Mouse (Mus musculus) layer of hippocampus, postnatal 14 days (tissue): ENCODE results near the gene Krt1. TPM values are rescaled to one million over a fixed set of nuclear protein-coding genes. Genes with fewer than 3 reads are reported as not detected.

Experiments
- DNase-seq, 2 experiments: peaks; one replicate each; pipeline ENCODE4 v3.0.0; 2021 to 2022; ENCODE audit warnings: low spot score in 2 of 2, mixed read lengths in 1 of 2
- microRNA-seq, 2 experiments: library from miRNA; unstranded; fragments of <30 nt; microRNA quantifications; one replicate each; pipeline ENCODE4 v1.2.0; 2021
- total RNA-seq, 2 experiments: library from RNA; stranded (reverse); gene quantifications; 2 replicates each; pipeline ENCODE4 v1.2.3; 2021

The Krt1 gene
- total RNA-seq, 2 experiments from 2014 or later: 3.4 to 4.4 TPM

DNA sequence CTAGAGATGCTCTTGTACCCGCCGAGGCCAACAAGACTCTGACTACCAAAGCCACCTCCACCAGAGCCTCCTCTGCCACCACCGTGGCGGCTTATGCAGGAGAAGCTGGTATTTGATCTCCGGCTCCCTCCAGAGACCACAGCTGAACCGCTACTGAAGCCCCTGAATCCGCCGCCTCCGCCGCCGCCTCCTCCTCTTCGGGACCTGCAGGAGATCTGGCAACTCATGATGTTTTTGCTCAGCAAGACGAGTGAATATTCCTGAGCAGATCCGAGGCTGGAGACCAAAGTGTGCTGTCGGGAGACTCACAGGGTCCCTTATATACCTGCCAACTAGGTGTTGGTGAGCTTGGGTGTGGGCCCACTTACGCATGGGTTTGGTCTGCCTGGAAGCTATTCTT is 32.7 kb downstream of the Krt1 start, which contains the start of gene Krt2:
Gene Krt2 (minus strand): TSS at position 295 of the 400 bp plus-strand sequence.
- peak in 1 of 2 experiments; percentile 18 for DNase-seq

GRCm38 (mm10) chr15:101803052-101803822 is 47.4 kb downstream of the Krt1 start:
- DNase-seq: peak; percentile 12 to 40

DNA sequence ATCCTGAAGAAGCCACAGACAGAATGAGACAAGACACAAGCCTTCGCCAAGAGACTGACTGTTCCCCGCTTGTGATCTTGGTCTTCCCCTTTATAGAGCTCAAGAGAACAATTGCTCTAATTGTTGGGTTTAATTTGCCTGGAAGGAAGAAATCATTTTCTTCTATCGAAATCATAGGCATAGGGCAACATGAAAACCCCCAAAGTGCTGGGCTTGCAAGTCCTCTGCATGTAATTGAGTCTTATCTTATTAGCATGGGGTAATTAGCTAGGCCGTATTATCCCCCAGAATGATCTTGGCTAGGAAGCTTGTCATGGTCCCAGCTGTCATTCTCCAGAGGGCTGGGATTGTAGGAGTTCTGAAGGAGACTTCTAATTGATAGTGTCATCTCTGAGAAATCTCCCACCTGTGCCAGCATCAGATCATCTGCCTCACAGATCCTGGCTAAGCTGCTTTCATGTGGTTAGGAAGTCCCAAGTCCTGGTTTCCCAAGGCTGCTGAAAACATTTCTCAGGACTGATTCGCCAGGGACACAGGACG is 48.2 kb downstream of the Krt1 start, which contains the start of gene Krt73:
Gene Krt73 (minus strand): TSS at position 51 of the 540 bp plus-strand sequence.
- DNase-seq: no peak

Small RNAs within 50 kb of the gene (microRNA-seq; reads per million reads assigned to microRNA genes)
- 0 reads per million in 2 experiments for gene Gm44356

Other genes starting within 250 kb of the Krt1 start
- gene Gm5414, start 222.6 kb downstream of the Krt1 start, total RNA-seq: not detected
- gene Gm5478, start 203.4 kb downstream of the Krt1 start, total RNA-seq: not detected
- gene Krt6b, start 170.5 kb downstream of the Krt1 start, total RNA-seq: not detected
- gene Krt6a, start 156.5 kb downstream of the Krt1 start, total RNA-seq: not detected
- gene Krt5, start 137.9 kb downstream of the Krt1 start, total RNA-seq: under 1 TPM; 0.33 to 0.48 TPM
- not detected for gene Krt71, start 107.7 kb downstream of the Krt1 start, total RNA-seq
- not detected for gene Krt72, start 64.3 kb downstream of the Krt1 start, total RNA-seq
- 1 to 10 TPM; 7.7 to 8.2 TPM for gene Krt73, start 48.4 kb downstream of the Krt1 start, total RNA-seq
- 1 to 10 TPM; 2.6 to 3.7 TPM for gene Krt2, start 32.6 kb downstream of the Krt1 start, total RNA-seq
- 1 to 10 TPM; 7.2 to 9.4 TPM for gene Krt77, start 18.9 kb upstream of the Krt1 start, total RNA-seq
- not detected for gene Krt76, start 42.1 kb upstream of the Krt1 start, total RNA-seq
- gene Krt4, start 73.9 kb upstream of the Krt1 start, total RNA-seq: not detected
- gene Krt79, start 89.5 kb upstream of the Krt1 start, total RNA-seq: under 1 TPM in 1 of 2 experiments, not detected in 1; 0.44 TPM
- not detected for gene Krt78, start 103.5 kb upstream of the Krt1 start, total RNA-seq
- gene Krt8, start 153.7 kb upstream of the Krt1 start, total RNA-seq: 1 to 10 TPM in 1 of 2 experiments, under 1 TPM in 1; 0.31 to 1.6 TPM
- 1 to 10 TPM in 1 of 2 experiments, under 1 TPM in 1; 0.45 to 3.4 TPM for gene Krt18, start 177.4 kb upstream of the Krt1 start, total RNA-seq
- gene Eif4b, start 223.0 kb upstream of the Krt1 start, total RNA-seq: 100 to 1,000 TPM; 179 to 184 TPM
- 10 to 100 TPM; 10.0 to 15.8 TPM for gene Tns2, start 249.6 kb upstream of the Krt1 start, total RNA-seq